Mouse (Mus musculus) testis, adult 2 months (tissue): ENCODE measurements at regions not wholly inside any gene's neighbourhood (a gene's known extent, or its start where the extent isn't known, plus 50 kb on each side); places are given as distances from the start of the nearest gene placed in this dataset.

ENCODE experiments used
- CTCF ChIP-seq: fragments of 200-500 bp; IDR thresholded peaks from 2 replicates; pipeline ENCODE4 v1.5.1; 2012; ENCODE audit warnings: low read depth, mild to moderate bottlenecking, inconsistent platforms, low read length, moderate library complexity; ENCODE audit not compliant: control insufficient read depth, insufficient read depth, insufficient replicate concordance
- POLR2A ChIP-seq: fragments of 200-500 bp; IDR thresholded peaks from 2 replicates; pipeline ENCODE4 v1.6.1; 2012; ENCODE audit warnings: low read depth, mild to moderate bottlenecking, inconsistent platforms, low read length, moderate library complexity; ENCODE audit not compliant: control insufficient read depth

- TF ChIP-seq CTCF (no peak), POLR2A (no peak)
These were observed 575.3 kb downstream of the Cntn3 start for GRCm38 (mm10) chr6:101997629-101998028.
